Mouse (Mus musculus): ENCODE data around the gene Cdc45. TPM values are rescaled to one million over a fixed set of nuclear protein-coding genes. Genes with fewer than 3 reads are reported as not detected.

Cdc45 gene
- polyA plus RNA-seq, 1 experiment = 9.7 TPM

DNA sequence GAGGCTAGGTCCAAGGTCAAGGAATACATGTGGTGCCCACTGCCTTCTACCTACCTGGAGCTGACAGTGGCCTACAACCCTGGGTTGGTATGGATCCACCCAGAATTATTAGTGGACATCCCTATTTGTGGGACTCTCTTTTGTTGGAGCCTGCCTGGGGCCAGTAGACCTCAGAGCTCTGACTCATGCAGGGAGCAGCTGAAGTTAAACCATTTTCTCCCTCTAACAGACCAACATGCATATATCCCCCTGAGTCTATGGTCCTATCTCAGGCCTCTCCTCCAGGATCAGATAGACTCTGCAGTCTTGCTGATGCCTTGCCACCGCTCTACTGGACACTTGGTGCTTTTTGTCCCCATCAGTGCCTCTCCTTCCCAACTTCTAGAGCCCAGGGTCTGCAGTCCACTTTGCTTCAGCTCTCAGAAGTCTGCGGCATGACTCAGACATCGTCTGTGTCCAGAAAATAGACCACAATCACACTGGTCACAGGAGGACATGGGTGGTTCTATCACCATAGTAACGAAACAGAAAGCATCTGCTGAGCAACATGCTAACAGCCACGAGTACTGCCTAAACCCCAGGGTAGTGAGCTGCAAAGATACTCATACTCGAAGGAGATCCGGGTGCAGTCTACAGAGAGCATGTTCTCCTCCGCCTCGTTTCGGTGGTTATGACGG is 16.4 kb downstream of the Cdc45 start:
- Histone ChIP-seq H3K27me3 (ENCODE audit: control insufficient read depth, insufficient read depth, low read length) (no peaks in the 10 kb centered on the region), H3K4me3 (ENCODE audit: extremely low read depth, insufficient read depth, insufficient read length) (no peak overlapping the region), H3K27ac (ENCODE audit: insufficient read depth, low read length) (no peak overlapping the region), H3K36me3 (ENCODE audit: control insufficient read depth, insufficient read depth, low read length) (no peaks in the 10 kb centered on the region), H3K4me1 (ENCODE audit: control insufficient read depth, insufficient read depth, insufficient read length) (no peaks in the 10 kb centered on the region)
- 95% methylated on average over 11 of the region's 11 CpGs for WGBS
- no peak for DNase-seq (ENCODE audit: low read depth in 1 of 2, low spot score in 2 of 2)
- TF ChIP-seq CTCF (IDR thresholded peaks at IDR 0.05; ENCODE audit: extremely low read depth, insufficient read depth, insufficient read length, insufficient replicate concordance) = no peak
- TF ChIP-seq POLR2A (IDR thresholded peaks at IDR 0.05; ENCODE audit: low read depth, low read length) = no peak

GRCm38 (mm10) chr16:18788627-18789406 is 23.0 kb downstream of the Cdc45 start:
- WGBS = 65% methylated on average over 10 of the region's 10 CpGs
- Histone ChIP-seq H3K36me3 (ENCODE audit: control insufficient read depth, insufficient read depth, low read length) (peaks cover 2% of the 10 kb centered on the region; the same call in 1 of the 2 replicates), H3K27me3 (ENCODE audit: control insufficient read depth, insufficient read depth, low read length) (no peaks in the 10 kb centered on the region), H3K4me1 (ENCODE audit: control insufficient read depth, insufficient read depth, insufficient read length) (no peaks in the 10 kb centered on the region), H3K4me3 (ENCODE audit: extremely low read depth, insufficient read depth, insufficient read length) (no peak overlapping the region), H3K27ac (ENCODE audit: insufficient read depth, low read length) (no peak overlapping the region)
- no peak for TF ChIP-seq CTCF (IDR thresholded peaks at IDR 0.05; ENCODE audit: extremely low read depth, insufficient read depth, insufficient read length, insufficient replicate concordance)
- TF ChIP-seq POLR2A (IDR thresholded peaks at IDR 0.05; ENCODE audit: low read depth, low read length) = no peak
- DNase-seq (ENCODE audit: low read depth in 1 of 2, low spot score in 2 of 2) = no peak

DNA sequence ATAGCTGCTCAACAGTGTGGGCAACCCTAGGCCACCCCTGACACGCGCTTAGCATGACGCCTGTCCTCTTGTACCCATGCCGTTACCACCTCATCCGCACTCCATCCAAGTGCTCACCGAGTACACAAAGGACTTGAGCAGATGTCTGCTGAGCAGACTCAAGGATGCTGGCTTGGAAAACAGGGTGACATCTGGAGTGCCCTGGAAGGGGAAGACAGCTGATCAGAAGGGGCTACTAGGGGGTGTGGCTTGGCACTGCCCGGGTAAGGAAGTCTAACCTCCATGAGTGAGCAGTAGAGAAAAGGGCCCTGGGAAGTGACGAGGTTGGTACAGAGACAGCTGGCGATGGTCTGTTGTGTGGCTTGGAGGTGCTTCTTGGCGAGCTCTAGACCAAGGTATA is 25.1 kb downstream of the Cdc45 start:
- no peak for DNase-seq (ENCODE audit: low read depth in 1 of 2, low spot score in 2 of 2)
- Histone ChIP-seq H3K4me3 (ENCODE audit: extremely low read depth, insufficient read depth, insufficient read length) (no peak overlapping the region), H3K27ac (ENCODE audit: insufficient read depth, low read length) (no peak overlapping the region), H3K36me3 (ENCODE audit: control insufficient read depth, insufficient read depth, low read length) (peaks cover 2% of the 10 kb centered on the region; the same call in 1 of the 2 replicates), H3K27me3 (ENCODE audit: control insufficient read depth, insufficient read depth, low read length) (no peaks in the 10 kb centered on the region), H3K4me1 (ENCODE audit: control insufficient read depth, insufficient read depth, insufficient read length) (no peaks in the 10 kb centered on the region)
- no peak for TF ChIP-seq CTCF (IDR thresholded peaks at IDR 0.05; ENCODE audit: extremely low read depth, insufficient read depth, insufficient read length, insufficient replicate concordance)
- 95% methylated on average over 10 of the region's 10 CpGs for WGBS

DNA sequence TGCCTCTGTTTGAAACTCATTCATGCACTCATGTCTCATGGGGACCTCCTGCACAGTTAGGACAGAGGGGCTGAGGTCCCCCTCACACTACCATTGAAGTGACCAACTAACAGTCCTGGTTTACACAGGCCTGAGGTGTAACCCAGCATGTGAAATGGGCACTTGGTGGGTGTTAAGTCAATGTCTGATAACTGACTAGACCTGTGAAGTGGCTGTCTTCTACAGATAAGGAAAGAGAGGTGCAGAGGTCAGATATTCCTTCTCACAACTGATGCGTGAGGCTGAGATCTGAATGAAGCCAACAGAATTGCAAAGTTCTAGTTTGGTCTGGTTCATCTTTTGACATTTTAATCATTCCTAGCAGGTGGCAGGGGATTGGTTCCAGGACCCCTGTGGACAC is 26.3 kb downstream of the Cdc45 start:
- H3K36me3 ChIP-seq (ENCODE audit: control insufficient read depth, insufficient read depth, low read length) = peaks cover 2% of the 10 kb centered on the region; the same call in 1 of the 2 replicates
- no peak overlapping the region for H3K27ac ChIP-seq (ENCODE audit: insufficient read depth, low read length)
- no peak for TF ChIP-seq CTCF (IDR thresholded peaks at IDR 0.05; ENCODE audit: extremely low read depth, insufficient read depth, insufficient read length, insufficient replicate concordance)
- DNase-seq (ENCODE audit: low read depth in 1 of 2, low spot score in 2 of 2) = no peak
- H3K4me1 ChIP-seq (ENCODE audit: control insufficient read depth, insufficient read depth, insufficient read length) = no peaks in the 10 kb centered on the region
- H3K4me3 ChIP-seq (ENCODE audit: extremely low read depth, insufficient read depth, insufficient read length) = no peak overlapping the region
- no peaks in the 10 kb centered on the region for H3K27me3 ChIP-seq (ENCODE audit: control insufficient read depth, insufficient read depth, low read length)
- WGBS = 94% methylated on average over 1 of the region's 1 CpGs

GRCm38 (mm10) chr16:18785025-18785424 is 26.8 kb downstream of the Cdc45 start:
- 94% methylated on average over 7 of the region's 7 CpGs for WGBS
- Histone ChIP-seq H3K27me3 (ENCODE audit: control insufficient read depth, insufficient read depth, low read length) (no peaks in the 10 kb centered on the region), H3K36me3 (ENCODE audit: control insufficient read depth, insufficient read depth, low read length) (peaks cover 2% of the 10 kb centered on the region; the same call in 1 of the 2 replicates), H3K4me3 (ENCODE audit: extremely low read depth, insufficient read depth, insufficient read length) (no peak overlapping the region), H3K27ac (ENCODE audit: insufficient read depth, low read length) (no peak overlapping the region), H3K4me1 (ENCODE audit: control insufficient read depth, insufficient read depth, insufficient read length) (no peaks in the 10 kb centered on the region)
- DNase-seq (ENCODE audit: low read depth in 1 of 2, low spot score in 2 of 2) = no peak
- no peak for TF ChIP-seq POLR2A (IDR thresholded peaks at IDR 0.05; ENCODE audit: low read depth, low read length)
- no peak for TF ChIP-seq CTCF (IDR thresholded peaks at IDR 0.05; ENCODE audit: extremely low read depth, insufficient read depth, insufficient read length, insufficient replicate concordance)

DNA sequence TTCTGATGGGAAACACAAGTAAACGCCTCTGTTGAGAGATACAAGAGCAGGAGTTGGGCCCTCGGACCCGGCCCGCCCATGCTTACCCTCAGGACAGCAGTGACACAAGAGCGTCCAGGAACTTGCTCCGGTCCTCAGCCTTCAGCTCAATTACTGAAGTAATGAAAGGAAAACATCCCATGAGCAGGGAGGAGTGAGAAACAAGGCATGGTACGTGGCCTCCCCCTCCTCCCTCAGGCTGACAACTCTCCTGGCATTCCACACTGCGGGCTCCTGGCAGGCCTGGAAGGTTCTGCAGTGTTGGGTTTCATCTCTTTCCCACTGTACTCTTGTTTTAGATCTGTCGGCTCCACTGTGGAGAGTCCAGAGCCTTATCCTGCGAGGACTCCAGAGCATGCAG is 30.0 kb downstream of the Cdc45 start:
- Histone ChIP-seq H3K27me3 (ENCODE audit: control insufficient read depth, insufficient read depth, low read length) (peaks cover 4% of the 10 kb centered on the region; the same call in 1 of the 2 replicates), H3K4me3 (ENCODE audit: extremely low read depth, insufficient read depth, insufficient read length) (no peak overlapping the region), H3K36me3 (ENCODE audit: control insufficient read depth, insufficient read depth, low read length) (peaks cover 2% of the 10 kb centered on the region; the same call in 1 of the 2 replicates), H3K27ac (ENCODE audit: insufficient read depth, low read length) (no peak overlapping the region), H3K4me1 (ENCODE audit: control insufficient read depth, insufficient read depth, insufficient read length) (no peaks in the 10 kb centered on the region)
- WGBS = 94% methylated on average over 10 of the region's 10 CpGs
- DNase-seq (ENCODE audit: low read depth in 1 of 2, low spot score in 2 of 2) = no peak
- TF ChIP-seq CTCF (IDR thresholded peaks at IDR 0.05; ENCODE audit: extremely low read depth, insufficient read depth, insufficient read length, insufficient replicate concordance) = no peak
- TF ChIP-seq POLR2A (IDR thresholded peaks at IDR 0.05; ENCODE audit: low read depth, low read length) = no peak

GRCm38 (mm10) chr16:18778461-18778860 is 33.3 kb downstream of the Cdc45 start:
- WGBS = 52% methylated on average over 2 of the region's 2 CpGs
- no peak overlapping the region; the same call in 1 of the 2 replicates for H3K4me3 ChIP-seq (ENCODE audit: extremely low read depth, insufficient read depth, insufficient read length)
- peaks cover 7% of the 10 kb centered on the region; the same call in 1 of the 2 replicates for H3K27me3 ChIP-seq (ENCODE audit: control insufficient read depth, insufficient read depth, low read length)
- no peak for TF ChIP-seq POLR2A (IDR thresholded peaks at IDR 0.05; ENCODE audit: low read depth, low read length)
- TF ChIP-seq CTCF (IDR thresholded peaks at IDR 0.05; ENCODE audit: extremely low read depth, insufficient read depth, insufficient read length, insufficient replicate concordance) = no peak
- H3K36me3 ChIP-seq (ENCODE audit: control insufficient read depth, insufficient read depth, low read length) = no peaks in the 10 kb centered on the region
- DNase-seq (ENCODE audit: low read depth in 1 of 2, low spot score in 2 of 2) = no peak
- H3K27ac ChIP-seq (ENCODE audit: insufficient read depth, low read length) = no peak overlapping the region
- no peaks in the 10 kb centered on the region for H3K4me1 ChIP-seq (ENCODE audit: control insufficient read depth, insufficient read depth, insufficient read length)

Measured in spleen, adult 2 months (tissue).